Mouse (Mus musculus) heart, adult 2 months (tissue): ENCODE data around the gene Akap17b.

Source experiments
- CTCF ChIP-seq: fragments of 200-600 bp; IDR thresholded peaks from 2 replicates; pipeline ENCODE4 v1.8.1; 2022; ENCODE audit warnings: antibody characterized with exemption, mild to moderate bottlenecking, moderate library complexity
- EP300 ChIP-seq: fragments of 200-500 bp; IDR thresholded peaks from 2 replicates; pipeline ENCODE4 v1.6.1; 2011; ENCODE audit warnings: low read depth, low read length, control low read depth; ENCODE audit not compliant: insufficient read depth
- POLR2A ChIP-seq: fragments of 200-500 bp; IDR thresholded peaks from 2 replicates; pipeline ENCODE4 v1.6.1; 2011; ENCODE audit warnings: mild to moderate bottlenecking, low read depth, low read length, control low read depth; ENCODE audit not compliant: insufficient read depth

- TF ChIP-seq POLR2A (no peak), EP300 (no peak), CTCF (no peak)
These were observed 46.2 kb upstream of the Akap17b start for GRCm38 (mm10) chrX:36691365-36691764.
